Mouse (Mus musculus) neural tube, embryonic 11.5 days (tissue): ENCODE measurements around the gene Palm. TPM values are rescaled to one million over a fixed set of nuclear protein-coding genes. Genes with fewer than 3 reads are reported as not detected.

ENCODE experiments used
- ATAC-seq: fragments of 200-750 bp; cut with Nextera tagmentation; 2 replicates; pipeline ENCODE4 v1.8.0; 2017; ENCODE audit warnings: moderate number of reproducible peaks, mild to moderate bottlenecking, moderate TSS enrichment, moderate library complexity; ENCODE audit not compliant: insufficient read depth, low FRiP score, low TSS enrichment
- DNase-seq: peaks from one replicate; pipeline ENCODE4 v3.0.0-alpha.2; 2015; ENCODE audit warnings: low spot score
- H3K27ac ChIP-seq: fragments of 300-500 bp; sonication (generic); 2 replicates; pipeline ENCODE4 v1.5.1; 2014; ENCODE audit warnings: low read depth, mild to moderate bottlenecking, low read length
- H3K27me3 ChIP-seq: fragments of 300-500 bp; sonication (generic); 2 replicates; pipeline ENCODE4 v1.6.1; 2014; ENCODE audit warnings: mild to moderate bottlenecking, low read length, mixed read lengths; ENCODE audit not compliant: control insufficient read depth, insufficient read depth
- H3K36me3 ChIP-seq: fragments of 300-500 bp; sonication (generic); 2 replicates; pipeline ENCODE4 v1.6.1; 2014; ENCODE audit warnings: mild to moderate bottlenecking, low read length, moderate library complexity, mixed read lengths; ENCODE audit not compliant: control insufficient read depth, insufficient read depth
- H3K4me1 ChIP-seq: fragments of 300-500 bp; sonication (generic); 2 replicates; pipeline ENCODE4 v1.6.1; 2014; ENCODE audit warnings: low read length, mixed read lengths; ENCODE audit not compliant: control insufficient read depth, insufficient read depth
- H3K4me2 ChIP-seq: fragments of 300-500 bp; sonication (generic); 2 replicates; pipeline ENCODE4 v1.6.1; 2014; ENCODE audit warnings: low read depth, mild to moderate bottlenecking, moderate library complexity
- H3K4me3 ChIP-seq: fragments of 300-500 bp; sonication (generic); 2 replicates; pipeline ENCODE4 v1.5.1; 2014; ENCODE audit warnings: low read depth, low read length
- H3K9ac ChIP-seq: fragments of 300-500 bp; sonication (generic); 2 replicates; pipeline ENCODE4 v1.6.1; 2014; ENCODE audit warnings: mild to moderate bottlenecking, low read length
- H3K9me3 ChIP-seq: fragments of 300-500 bp; sonication (generic); 2 replicates; pipeline ENCODE4 v1.6.1; 2016; ENCODE audit warnings: low read length; ENCODE audit not compliant: control insufficient read depth
- WGBS: fragments of 180-500 bp; shearing (Covaris S2); extraction: QIAGEN DNeasy Blood & Tissue Kit; methylation state at CpG from one replicate; pipeline ENCODE4 v1.1.7; 2014; 5-methylcytosine and 5-hydroxymethylcytosine counted together
- polyA plus RNA-seq: library from polyadenylated mRNA; unstranded; fragments of >200 nt; fragmentation: Nextera tagmentation; extraction: Ambion mirVana; gene quantifications from 2 replicates; pipeline ENCODE4 v1.2.1, GENCODE M21; 2014

Gene Palm
- 150 and 155 TPM in 2 replicates for polyA plus RNA-seq

DNA sequence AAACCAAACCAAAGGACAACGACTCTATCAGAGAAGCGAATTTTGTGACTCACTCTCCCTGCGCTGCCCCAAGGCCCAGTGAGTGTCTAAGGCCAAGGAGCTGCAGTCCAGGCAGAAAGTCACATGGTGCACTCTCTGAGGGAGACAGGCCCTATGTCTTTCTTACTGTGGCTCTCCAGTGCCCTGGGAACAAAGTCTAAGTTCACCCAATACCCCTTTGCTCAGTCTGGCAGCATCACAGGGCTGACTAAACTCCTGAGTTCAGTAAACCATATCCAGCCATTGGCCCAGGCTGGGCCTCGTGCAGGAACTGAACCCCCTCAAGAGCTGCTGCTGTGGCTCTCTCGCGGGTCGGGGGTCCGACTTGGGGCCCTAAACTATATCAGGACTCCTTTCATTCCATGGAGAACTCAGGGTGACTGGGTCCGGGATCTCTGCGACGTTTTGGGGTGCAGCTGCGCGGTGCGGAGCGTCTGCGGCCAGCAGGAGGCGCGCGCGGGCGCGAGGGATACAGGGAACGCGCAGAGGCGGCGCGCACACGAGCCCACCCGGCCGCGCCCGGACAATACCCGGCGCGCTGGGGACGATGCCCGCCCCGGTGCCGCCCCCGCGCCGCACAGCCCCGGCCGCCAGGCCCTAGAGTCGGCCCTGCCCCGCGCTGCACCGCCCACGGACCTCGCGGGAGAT, at the start of gene Palm:
Gene Palm (plus strand): TSS at position 522 of the 687 bp plus-strand sequence.
- peak within 1 kb of the TSS; percentile 92 for H3K4me2 ChIP-seq
- 7% methylated on average over 40 of the region's 51 CpGs for WGBS
- H3K4me3 ChIP-seq = peak within 1 kb of the TSS; percentile 95
- peak within 1 kb of the TSS; percentile 80 for H3K27ac ChIP-seq
- ATAC-seq = peak; percentile 68
- H3K4me1 ChIP-seq = peaks cover 7% of the 10 kb centered on the region
- H3K9me3 ChIP-seq = no peaks in the 10 kb centered on the region
- H3K36me3 ChIP-seq = no peaks in the 10 kb centered on the region; the same call in 1 of the 2 replicates
- H3K9ac ChIP-seq = peak within 1 kb of the TSS; percentile 98
- no peaks in the 10 kb centered on the region for H3K27me3 ChIP-seq
- peak; percentile 87 for DNase-seq

- WGBS = 95% methylated on average over 15 of the region's 15 CpGs
Measured at GRCm38 (mm10) chr10:79743650-79744365, 49.6 kb upstream of the Palm start.

GRCm38 (mm10) chr10:79745411-79745810, 48.0 kb upstream of the Palm start:
- WGBS = 96% methylated on average over 3 of the region's 3 CpGs
- Histone ChIP-seq H3K4me3 (0 out of 2 replicates have a peak overlapping the region, but pooled peaks have one; percentile 60), H3K9ac (no peak overlapping the region), H3K4me2 (peak overlapping the region; percentile 60), H3K27me3 (no peaks in the 10 kb centered on the region), H3K9me3 (no peaks in the 10 kb centered on the region), H3K4me1 (peaks cover 3% of the 10 kb centered on the region; the same call in 1 of the 2 replicates), H3K36me3 (peaks cover 16% of the 10 kb centered on the region), H3K27ac (no peak overlapping the region)
- DNase-seq (no peak), ATAC-seq (no peak)

More at GRCm38 (mm10) chr10:79743650-79744365, 49.6 kb upstream of the Palm start:
- DNase-seq = no peak
- H3K4me1 ChIP-seq = peaks cover 3% of the 10 kb centered on the region; the same call in 1 of the 2 replicates
- no peak for ATAC-seq
- no peak overlapping the region for H3K4me3 ChIP-seq
- no peak overlapping the region for H3K4me2 ChIP-seq
- H3K36me3 ChIP-seq = peaks cover 31% of the 10 kb centered on the region
- peaks cover 10% of the 10 kb centered on the region; the same call in 1 of the 2 replicates for H3K9me3 ChIP-seq
- H3K9ac ChIP-seq = no peak overlapping the region
- H3K27me3 ChIP-seq = no peaks in the 10 kb centered on the region
- H3K27ac ChIP-seq = no peak overlapping the region

GRCm38 (mm10) chr10:79745898-79746773, 47.2 kb upstream of the Palm start, which contains the start of gene Polrmt:
Gene Polrmt, minus strand, starts transcription at chr10:79746581.
- H3K27ac ChIP-seq = no peak within 1 kb of the TSS
- peak; percentile 96 for DNase-seq
- H3K4me1 ChIP-seq = peaks cover 3% of the 10 kb centered on the region; the same call in 1 of the 2 replicates
- peaks cover 9% of the 10 kb centered on the region for H3K36me3 ChIP-seq
- no peaks in the 10 kb centered on the region for H3K9me3 ChIP-seq
- H3K27me3 ChIP-seq = no peaks in the 10 kb centered on the region
- WGBS = 4% methylated on average over 38 of the region's 38 CpGs
- H3K9ac ChIP-seq = peak within 1 kb of the TSS; percentile 41
- H3K4me3 ChIP-seq = peak within 1 kb of the TSS; percentile 60
- peak within 1 kb of the TSS; percentile 60 for H3K4me2 ChIP-seq
- peak; percentile 93 for ATAC-seq

DNA sequence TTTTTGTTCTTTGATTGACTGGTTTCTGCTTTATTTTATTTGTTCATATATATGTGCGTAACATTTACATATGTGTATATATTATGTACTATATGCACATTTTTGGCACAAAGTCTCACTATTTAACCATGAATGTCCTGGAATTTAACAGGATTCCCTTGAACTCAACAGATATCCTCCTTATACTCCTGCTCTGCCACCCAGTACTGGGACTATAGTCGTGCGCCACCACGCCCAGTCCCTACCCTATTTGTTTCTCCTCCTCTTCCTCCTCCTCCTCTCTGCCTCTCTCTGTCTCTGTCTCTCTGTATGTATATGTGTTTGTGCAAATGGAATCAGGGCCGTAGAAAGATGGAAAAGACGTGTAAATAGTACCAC, 46.6 kb upstream of the Palm start:
- ATAC-seq (peak; percentile 58), DNase-seq (no peak)
- Histone ChIP-seq H3K4me3 (no peak overlapping the region; the same call in 1 of the 2 replicates), H3K9ac (no peak overlapping the region; the same call in 1 of the 2 replicates), H3K4me2 (peak overlapping the region; percentile 60), H3K27ac (no peak overlapping the region), H3K9me3 (no peaks in the 10 kb centered on the region), H3K36me3 (peaks cover 4% of the 10 kb centered on the region), H3K4me1 (peaks cover 3% of the 10 kb centered on the region; the same call in 1 of the 2 replicates), H3K27me3 (no peaks in the 10 kb centered on the region)
- 24% methylated on average over 6 of the region's 6 CpGs for WGBS

GRCm38 (mm10) chr10:79748496-79748895, 44.9 kb upstream of the Palm start:
- no peak overlapping the region for H3K27ac ChIP-seq
- no peak for DNase-seq
- ATAC-seq = no peak
- H3K4me2 ChIP-seq = no peak overlapping the region
- WGBS = 74% methylated on average over 6 of the region's 6 CpGs
- H3K36me3 ChIP-seq = no peaks in the 10 kb centered on the region; the same call in 1 of the 2 replicates
- H3K4me3 ChIP-seq = no peak overlapping the region
- no peaks in the 10 kb centered on the region for H3K9me3 ChIP-seq
- no peak overlapping the region for H3K9ac ChIP-seq
- H3K27me3 ChIP-seq = no peaks in the 10 kb centered on the region
- H3K4me1 ChIP-seq = peaks cover 3% of the 10 kb centered on the region; the same call in 1 of the 2 replicates

DNA sequence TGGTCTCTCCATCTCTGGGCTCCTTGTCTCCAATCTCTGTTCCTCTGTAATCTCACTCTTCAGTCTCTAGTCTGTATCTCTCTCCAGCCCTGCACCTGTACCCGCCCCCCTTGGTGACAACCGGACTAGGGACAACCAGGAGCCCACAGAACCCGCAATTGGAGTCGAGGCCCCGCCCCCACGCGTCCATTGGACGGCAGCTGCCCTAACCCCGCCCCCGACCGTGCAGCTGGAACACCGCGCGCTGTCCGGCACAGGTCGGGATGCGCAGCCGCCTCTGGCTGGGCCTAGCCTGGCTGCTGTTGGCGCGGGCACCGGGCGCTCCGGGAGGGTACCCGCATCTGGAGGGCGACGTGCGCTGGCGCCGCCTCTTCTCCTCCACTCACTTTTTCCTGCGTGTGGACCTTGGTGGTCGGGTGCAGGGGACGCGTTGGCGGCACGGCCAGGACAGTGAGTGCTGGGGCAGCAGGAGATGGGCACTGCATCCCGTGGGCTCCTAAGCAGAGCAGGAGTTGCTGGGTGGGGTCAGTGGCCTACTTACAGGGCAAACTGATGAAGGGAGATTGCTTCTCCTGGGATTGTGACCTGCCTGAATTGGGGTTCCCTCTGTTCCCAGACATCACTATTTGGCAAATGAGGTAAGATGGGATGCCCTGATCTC, 38.4 kb upstream of the Palm start, which contains the start of gene Fgf22:
Gene Fgf22 (plus strand): TSS at position 221 of the 661 bp plus-strand sequence.
- WGBS = under 1% methylated on average over 35 of the region's 36 CpGs
- H3K9ac ChIP-seq = peak within 1 kb of the TSS; percentile 49
- H3K27ac ChIP-seq = no peak within 1 kb of the TSS

More for the DNA sequence above, 38.4 kb upstream of the Palm start, which contains the start of gene Fgf22:
- Histone ChIP-seq H3K4me3 (peak within 1 kb of the TSS; percentile 31), H3K4me2 (peak within 1 kb of the TSS; percentile 63), H3K4me1 (no peaks in the 10 kb centered on the region), H3K36me3 (peaks cover 14% of the 10 kb centered on the region), H3K9me3 (no peaks in the 10 kb centered on the region), H3K27me3 (no peaks in the 10 kb centered on the region)
- DNase-seq = peak; percentile 80
- ATAC-seq = peak; percentile 83
